Mouse (Mus musculus) megakaryocyte, embryonic 14.5 days (primary cell): Measurements from ENCODE around the gene Vars. TPM values are rescaled to one million over a fixed set of nuclear protein-coding genes. Genes with fewer than 3 reads are reported as not detected.
"Not testable (repeated sequence)": the region's sequence is repeated elsewhere in the genome, so short reads cannot be mapped to it uniquely, and the experiment has no call there.

Experiments
- H3K27me3 ChIP-seq: replicated peaks from 2 replicates; pipeline ENCODE3; 2012; ENCODE audit warnings: inconsistent platforms
- H3K36me3 ChIP-seq: replicated peaks from 2 replicates; pipeline ENCODE3; 2012; ENCODE audit warnings: low read length, inconsistent platforms, mixed read lengths
- H3K4me1 ChIP-seq: 2 replicates; pipeline ENCODE4 v1.6.1; 2012; ENCODE audit warnings: inconsistent platforms
- H3K4me3 ChIP-seq: replicated peaks from 2 replicates; pipeline ENCODE3; 2012; ENCODE audit warnings: moderate library complexity, mild to moderate bottlenecking, inconsistent platforms
- H3K9me3 ChIP-seq: 2 replicates; pipeline ENCODE4 v1.6.1; 2012; ENCODE audit warnings: inconsistent platforms
- FLI1 ChIP-seq: IDR thresholded peaks from 2 replicates; pipeline ENCODE4 v1.6.1; 2012; ENCODE audit warnings: low read length, inconsistent platforms, mixed read lengths
- GATA1 ChIP-seq: IDR thresholded peaks from 3 replicates; pipeline ENCODE4 v1.6.1; 2012; ENCODE audit warnings: mixed read lengths, low read length, inconsistent platforms, borderline replicate concordance
- polyA plus RNA-seq: library from polyadenylated mRNA; stranded (reverse); fragments of >175 nt; gene quantifications from 2 replicates; pipeline ENCODE4 v1.2.3, GENCODE M21; 2012; ENCODE audit warnings: low replicate concordance; ENCODE audit not compliant: insufficient read depth

The Vars gene
- polyA plus RNA-seq, 1 experiment, result 188 TPM

DNA sequence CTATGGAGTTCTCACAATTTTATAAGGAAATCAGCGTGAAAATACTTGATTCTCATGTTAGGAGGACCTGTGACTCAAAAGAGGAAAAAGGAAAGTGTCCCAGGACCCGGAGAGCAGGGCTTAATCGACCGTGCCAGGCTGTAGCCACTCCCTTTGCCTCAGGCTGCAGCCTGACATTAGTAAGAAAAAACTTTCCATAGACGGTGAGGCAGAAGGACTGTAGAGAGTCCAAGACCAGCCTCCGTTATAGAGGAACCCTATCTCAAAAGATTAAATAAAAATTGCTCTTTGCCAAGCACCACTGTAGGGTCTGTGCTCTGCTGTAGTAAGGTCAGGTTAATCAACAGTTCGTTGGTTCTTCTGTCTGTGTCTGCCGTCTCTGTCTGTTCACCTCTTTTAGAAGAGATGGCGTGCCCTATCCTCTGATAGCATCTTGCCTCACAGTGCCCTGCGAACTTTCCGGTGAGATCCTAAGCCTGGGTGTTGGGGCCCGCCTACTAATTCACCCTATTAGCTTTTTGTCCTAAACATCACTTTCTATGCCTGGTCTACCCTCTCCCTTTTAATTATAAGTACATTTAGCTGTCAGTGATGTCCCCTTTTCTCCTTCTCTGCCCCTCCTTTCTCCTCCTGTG, 40.8 kb upstream of the Vars start:
- Histone ChIP-seq H3K36me3 (no peaks in the 10 kb centered on the region), H3K4me1 (peaks cover 23% of the 10 kb centered on the region), H3K9me3 (0 out of 2 replicates have a peak, but pooled peaks cover 3% of the 10 kb centered on the region), H3K4me3 (peak overlapping the region; percentile 92), H3K27me3 (peaks cover 48% of the 10 kb centered on the region)
- TF ChIP-seq GATA1 (no peak), FLI1 (no peak)

GRCm38 (mm10) chr17:34960702-34961493, 39.9 kb upstream of the Vars start:
- Histone ChIP-seq H3K27me3 (peaks cover 55% of the 10 kb centered on the region), H3K9me3 (0 out of 2 replicates have a peak, but pooled peaks cover 3% of the 10 kb centered on the region), H3K4me1 (peaks cover 32% of the 10 kb centered on the region), H3K36me3 (no peaks in the 10 kb centered on the region), H3K4me3 (no peak overlapping the region)
- TF ChIP-seq GATA1, result no peak
- TF ChIP-seq FLI1, result no peak

- Histone ChIP-seq H3K4me1 (peaks cover 34% of the 10 kb centered on the region), H3K36me3 (no peaks in the 10 kb centered on the region), H3K27me3 (peaks cover 57% of the 10 kb centered on the region), H3K4me3 (no peak overlapping the region), H3K9me3 (0 out of 2 replicates have a peak, but pooled peaks cover 3% of the 10 kb centered on the region)
- no peak for TF ChIP-seq FLI1
- TF ChIP-seq GATA1, result no peak
Observed at GRCm38 (mm10) chr17:34962125-34962524, 38.7 kb upstream of the Vars start.

- TF ChIP-seq GATA1 (no peak), FLI1 (no peak)
- Histone ChIP-seq H3K36me3 (no peaks in the 10 kb centered on the region), H3K4me1 (peaks cover 37% of the 10 kb centered on the region), H3K27me3 (peaks cover 62% of the 10 kb centered on the region), H3K9me3 (no peaks in the 10 kb centered on the region), H3K4me3 (no peak overlapping the region)
Observed at GRCm38 (mm10) chr17:34962841-34963240, 37.9 kb upstream of the Vars start.

DNA sequence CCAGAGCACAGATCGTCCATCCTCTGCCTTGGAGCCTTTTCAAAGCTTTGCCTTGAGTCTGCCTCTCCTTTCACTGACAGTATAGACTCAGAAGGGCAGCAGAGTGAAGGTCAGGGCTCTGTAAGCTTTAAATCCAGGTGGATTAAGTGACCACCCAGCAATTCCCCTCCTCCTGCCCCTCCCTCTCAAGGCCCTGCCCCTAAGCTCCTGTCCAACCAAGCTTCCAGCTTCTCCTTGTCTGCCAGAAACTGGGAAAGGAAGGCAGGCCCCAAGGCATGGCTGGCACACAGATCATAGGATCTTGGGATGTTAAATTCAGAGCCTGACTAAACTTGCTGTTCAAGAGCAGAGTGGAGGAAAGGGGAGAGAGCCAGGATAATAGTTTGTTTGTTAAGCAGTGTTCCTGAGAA, 36.1 kb upstream of the Vars start:
- H3K4me3 ChIP-seq, result no peak overlapping the region
- peaks cover 74% of the 10 kb centered on the region for H3K27me3 ChIP-seq
- no peaks in the 10 kb centered on the region for H3K9me3 ChIP-seq
- H3K36me3 ChIP-seq, result no peaks in the 10 kb centered on the region
- TF ChIP-seq GATA1 (no peak), FLI1 (no peak)
- peaks cover 36% of the 10 kb centered on the region for H3K4me1 ChIP-seq

DNA sequence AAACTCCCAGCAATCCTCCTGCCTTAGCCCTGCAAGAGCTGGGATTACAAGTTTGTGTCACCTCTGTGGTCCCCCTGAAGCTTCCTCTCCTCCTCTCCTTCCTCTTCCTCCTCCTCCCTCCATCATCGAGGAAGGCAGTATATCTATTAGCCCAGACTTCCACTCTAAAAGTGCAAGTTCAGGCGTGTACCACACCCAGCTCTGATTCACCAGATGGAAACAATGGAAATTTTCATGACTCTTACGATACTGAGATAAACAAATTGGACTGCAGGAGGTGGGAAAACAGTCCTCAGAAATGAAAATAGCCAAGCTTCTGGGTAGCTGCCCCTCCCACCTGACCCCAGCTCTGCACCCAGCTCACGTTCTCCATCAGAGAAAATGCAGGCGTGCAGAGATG, 35.2 kb upstream of the Vars start:
- Histone ChIP-seq H3K9me3 (no peaks in the 10 kb centered on the region), H3K27me3 (peaks cover 69% of the 10 kb centered on the region), H3K36me3 (no peaks in the 10 kb centered on the region), H3K4me1 (peaks cover 30% of the 10 kb centered on the region), H3K4me3 (no peak overlapping the region)
- TF ChIP-seq GATA1 (no peak), FLI1 (no peak)

GRCm38 (mm10) chr17:34969822-34970221, 31.0 kb upstream of the Vars start, which contains the start of gene Gm20481:
TSS of gene Gm20481 (plus strand) at chr17:34969912.
- Histone ChIP-seq H3K27me3 (peaks cover 57% of the 10 kb centered on the region), H3K4me1 (peaks cover 27% of the 10 kb centered on the region)
- H3K9me3 ChIP-seq, H3K36me3 ChIP-seq, H3K4me3 ChIP-seq: not testable (repeated sequence)

DNA sequence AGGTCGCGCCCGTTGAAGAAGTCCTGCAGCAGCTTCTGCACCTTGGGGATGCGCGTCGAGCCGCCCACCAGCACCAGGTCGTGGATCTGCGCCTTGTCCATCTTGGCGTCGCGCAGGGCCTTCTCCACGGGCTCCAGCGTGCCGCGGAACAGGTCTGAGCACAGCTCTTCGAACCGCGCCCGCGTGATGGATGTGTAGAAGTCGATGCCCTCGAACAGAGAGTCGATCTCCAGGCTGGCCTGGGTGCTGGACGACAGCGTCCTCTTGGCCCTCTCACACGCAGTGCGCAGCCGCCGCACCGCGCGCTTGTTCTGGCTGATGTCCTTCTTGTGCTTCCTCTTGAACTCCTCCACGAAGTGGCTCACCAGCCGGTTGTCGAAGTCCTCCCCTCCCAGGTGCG, 29.9 kb upstream of the Vars start:
- H3K36me3 ChIP-seq, H3K4me3 ChIP-seq, H3K9me3 ChIP-seq: not testable (repeated sequence)
- peaks cover 20% of the 10 kb centered on the region for H3K4me1 ChIP-seq
- peaks cover 54% of the 10 kb centered on the region for H3K27me3 ChIP-seq

GRCm38 (mm10) chr17:34971694-34972068, 29.1 kb upstream of the Vars start:
- not testable (repeated sequence) for H3K4me3 ChIP-seq, H3K36me3 ChIP-seq, H3K9me3 ChIP-seq
- Histone ChIP-seq H3K4me1 (peaks cover 22% of the 10 kb centered on the region), H3K27me3 (peaks cover 50% of the 10 kb centered on the region)

- not testable (repeated sequence) for H3K9me3 ChIP-seq, H3K36me3 ChIP-seq
- peaks cover 22% of the 10 kb centered on the region for H3K4me1 ChIP-seq
- H3K4me3 ChIP-seq, result peak within 1 kb of the TSS; percentile 90
- H3K27me3 ChIP-seq, result peaks cover 50% of the 10 kb centered on the region
Observed at GRCm38 (mm10) chr17:34972069-34972749, 28.6 kb upstream of the Vars start, which contains the start of the genes Hspa1a and Hspa1l. TSS of gene Hspa1a (minus strand) at chr17:34972156. TSS of gene Hspa1l (plus strand) at chr17:34972703.
